Mouse (Mus musculus): ENCODE data around the gene Wscd2.

GRCm38 (mm10) chr5:113593911-113594705, 104.0 kb downstream of the Wscd2 start:
- TF ChIP-seq CTCF (IDR thresholded peaks at IDR 0.05; ENCODE audit: low read depth, low read length) (no peak), GATA1 (IDR thresholded peaks at IDR 0.05; ENCODE audit: borderline replicate concordance, low read length) (no peak)
